Mouse (Mus musculus) lung, postnatal 36 days (tissue): ENCODE results near the gene Dcdc2b.

ENCODE experiments used
- DNase-seq: peaks from one replicate; pipeline ENCODE4 v3.0.0; 2022; ENCODE audit warnings: mixed read lengths

The Dcdc2b gene

GRCm38 (mm10) chr4:129614093-129614492 lies at the start of gene Dcdc2b:
Gene Dcdc2b (minus strand): TSS chr4:129614257.
- peak; percentile 87 for DNase-seq

- no peak for DNase-seq
Measured at GRCm38 (mm10) chr4:129662255-129662813, 48.3 kb upstream of the Dcdc2b start.

- DNase-seq = no peak
Measured at GRCm38 (mm10) chr4:129661584-129661983, 47.5 kb upstream of the Dcdc2b start.

- DNase-seq = no peak
Measured at GRCm38 (mm10) chr4:129654770-129655169, 40.7 kb upstream of the Dcdc2b start.

- no peak for DNase-seq
Measured at GRCm38 (mm10) chr4:129650359-129650758, 36.3 kb upstream of the Dcdc2b start.

GRCm38 (mm10) chr4:129648656-129649055 lies 34.6 kb upstream of the Dcdc2b start:
- no peak for DNase-seq

GRCm38 (mm10) chr4:129645204-129645603 lies 31.1 kb upstream of the Dcdc2b start:
- DNase-seq = no peak

- DNase-seq = peak; percentile 44
Measured at GRCm38 (mm10) chr4:129641756-129642155, 27.7 kb upstream of the Dcdc2b start.

GRCm38 (mm10) chr4:129640638-129641467 lies 26.8 kb upstream of the Dcdc2b start, which contains the start of gene Txlna:
Gene Txlna (minus strand): TSS chr4:129641065.
- DNase-seq = peak; percentile 98

GRCm38 (mm10) chr4:129640101-129640637 lies 26.1 kb upstream of the Dcdc2b start:
- peak; percentile 63 for DNase-seq

GRCm38 (mm10) chr4:129639221-129639620 lies 25.2 kb upstream of the Dcdc2b start:
- no peak for DNase-seq

GRCm38 (mm10) chr4:129633852-129634251 lies 19.8 kb upstream of the Dcdc2b start:
- no peak for DNase-seq

GRCm38 (mm10) chr4:129631867-129632266 lies 17.8 kb upstream of the Dcdc2b start:
- no peak for DNase-seq

GRCm38 (mm10) chr4:129630944-129631343 lies 16.9 kb upstream of the Dcdc2b start:
- peak; percentile 72 for DNase-seq

- no peak for DNase-seq
Measured at GRCm38 (mm10) chr4:129626035-129626434, 12.0 kb upstream of the Dcdc2b start.

GRCm38 (mm10) chr4:129625496-129625895 lies 11.4 kb upstream of the Dcdc2b start:
- no peak for DNase-seq

GRCm38 (mm10) chr4:129625029-129625370 lies 10.9 kb upstream of the Dcdc2b start:
- DNase-seq = peak; percentile 68

- peak; percentile 93 for DNase-seq
Measured at GRCm38 (mm10) chr4:129624281-129625028, 10.4 kb upstream of the Dcdc2b start.

GRCm38 (mm10) chr4:129623681-129624091 lies 9.6 kb upstream of the Dcdc2b start, which contains the start of gene Ccdc28b:
Gene Ccdc28b (minus strand): TSS chr4:129623947.
- DNase-seq = peak; percentile 70

- no peak for DNase-seq
Measured at GRCm38 (mm10) chr4:129622803-129623535, 8.9 kb upstream of the Dcdc2b start.

GRCm38 (mm10) chr4:129622120-129622802 lies 8.2 kb upstream of the Dcdc2b start:
- DNase-seq = no peak
